Mouse (Mus musculus) lung, postnatal 14 days (tissue): ENCODE results near the gene Mup17.
"Not testable (repeated sequence)": the region's sequence is repeated elsewhere in the genome, so short reads cannot be mapped to it uniquely, and the experiment has no call there.

Experiments
- DNase-seq: peaks from one replicate; pipeline ENCODE4 v3.0.0; 2021

The Mup17 gene

GRCm38 (mm10) chr4:61595771-61596170, at the start of gene Mup17:
Gene Mup17 (minus strand): TSS chr4:61595871.
- DNase-seq, result not testable (repeated sequence)

- DNase-seq, result not testable (repeated sequence)
Measured at GRCm38 (mm10) chr4:61571561-61571960, 24.1 kb downstream of the Mup17 start.

- DNase-seq, result not testable (repeated sequence)
Measured at GRCm38 (mm10) chr4:61555887-61556286, 39.8 kb downstream of the Mup17 start.
